Mouse (Mus musculus) ES-E14 (cell line): ENCODE measurements around the gene Mfap3l. TPM values are rescaled to one million over a fixed set of nuclear protein-coding genes. Genes with fewer than 3 reads are reported as not detected.

Experiments
- DNase-seq: peaks from one replicate; pipeline ENCODE4 v3.0.0-alpha.2; 2013; ENCODE audit warnings: low read depth, low spot score
- H3K27ac ChIP-seq: 2 replicates; pipeline ENCODE4 v1.5.1; 2012; ENCODE audit warnings: low read depth, mild to moderate bottlenecking, low read length, moderate library complexity, mixed read lengths; ENCODE audit not compliant: poor library complexity, insufficient read depth, severe bottlenecking
- H3K36me3 ChIP-seq: 2 replicates; pipeline ENCODE4 v1.6.1; 2012; ENCODE audit warnings: mild to moderate bottlenecking, low read length, moderate library complexity, mixed read lengths; ENCODE audit not compliant: control insufficient read depth, poor library complexity, insufficient read depth, severe bottlenecking
- H3K4me1 ChIP-seq, 2 experiments: fragments of 150-350 bp in 1 of 2; sonication (generic) in 1 of 2; 2 replicates each; pipeline ENCODE4 v1.6.1; 2012; ENCODE audit warnings: low read length in 2 of 2, mild to moderate bottlenecking in 1 of 2, mixed read lengths in 1 of 2; ENCODE audit not compliant: control insufficient read depth in 2 of 2, insufficient read depth in 2 of 2, poor library complexity in 1 of 2
- H3K4me3 ChIP-seq, 2 experiments: fragments of 150-350 bp in 1 of 2; sonication (generic) in 1 of 2; 2 replicates each; pipeline ENCODE4 v1.5.1; 2012; ENCODE audit warnings: low read length in 2 of 2, low read depth in 1 of 2, mild to moderate bottlenecking in 1 of 2, mixed read lengths in 1 of 2; ENCODE audit not compliant: insufficient read depth in 1 of 2, poor library complexity in 1 of 2, severe bottlenecking in 1 of 2
- H3K9ac ChIP-seq: 2 replicates; pipeline ENCODE4 v1.6.1; 2012; ENCODE audit warnings: low read depth, mild to moderate bottlenecking, low read length, mixed read lengths; ENCODE audit not compliant: poor library complexity, insufficient read depth, severe bottlenecking
- H3K9me3 ChIP-seq: fragments of 150-350 bp; sonication (generic); 2 replicates; pipeline ENCODE4 v1.6.1; 2012; ENCODE audit warnings: low read depth, mild to moderate bottlenecking, low read length; ENCODE audit not compliant: control insufficient read depth, insufficient read depth
- CHD2 ChIP-seq: IDR thresholded peaks from 2 replicates; pipeline ENCODE4 v1.6.1; 2014; ENCODE audit warnings: mild to moderate bottlenecking, low read depth, low read length, inconsistent platforms
- HCFC1 ChIP-seq: IDR thresholded peaks from 2 replicates; pipeline ENCODE4 v1.6.1; 2012; ENCODE audit warnings: low read length, inconsistent platforms, borderline replicate concordance; ENCODE audit not compliant: insufficient read depth
- MAFK ChIP-seq: IDR thresholded peaks from 2 replicates; pipeline ENCODE4 v1.6.1; 2014; ENCODE audit warnings: mild to moderate bottlenecking, low read depth, low read length, inconsistent platforms; ENCODE audit not compliant: insufficient read depth
- ZC3H11A ChIP-seq: IDR thresholded peaks from 2 replicates; pipeline ENCODE4 v1.6.1; 2012; ENCODE audit warnings: low read depth, mild to moderate bottlenecking, inconsistent platforms, low read length, borderline replicate concordance
- ZNF384 ChIP-seq: IDR thresholded peaks from 2 replicates; pipeline ENCODE4 v1.6.1; 2012; ENCODE audit warnings: low read depth, low read length, inconsistent platforms
- in situ Hi-C, 2 experiments: fragments of 600-800 bp; cut with MboI; formaldehyde crosslinking; loops; one replicate each; pipeline ENCODE4 v1.15.1; 2025; ENCODE audit warnings: low sequenced_read_pairs in 2 of 2, inconsistent platforms in 1 of 2; ENCODE audit not compliant: unreplicated experiment in 2 of 2
- total RNA-seq: library from RNA; depleted of rRNA; stranded (reverse); fragments of 300-350 nt; gene quantifications from 2 replicates; pipeline ENCODE4 v1.2.3, GENCODE M21; 2012

Gene Mfap3l
- total RNA-seq, 1 experiment = 9.1 TPM

DNA sequence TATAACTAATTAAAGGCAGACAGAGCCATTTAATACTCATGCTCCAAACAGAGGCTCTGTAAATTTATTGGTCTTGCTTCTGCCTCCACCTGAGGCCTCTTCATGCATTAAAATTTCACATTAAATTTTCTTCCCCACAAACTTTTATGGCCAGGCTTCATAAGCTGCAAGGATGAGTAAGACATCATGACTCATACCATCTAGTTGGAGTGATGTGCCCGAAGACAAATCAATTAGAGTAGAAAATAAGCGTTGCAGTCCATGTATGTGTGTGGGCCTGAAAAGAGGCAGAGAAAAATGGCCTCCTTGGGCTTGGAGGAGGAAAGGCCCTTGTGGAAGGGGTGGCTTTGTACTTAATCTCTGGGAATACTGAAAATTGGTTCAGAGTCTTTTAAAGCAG lies 2.3 kb downstream of the Mfap3l start:
- no peak for TF ChIP-seq CHD2
- TF ChIP-seq MAFK = no peak
- TF ChIP-seq ZC3H11A = no peak
- no peak for TF ChIP-seq HCFC1
- no peak for TF ChIP-seq ZNF384
- Histone ChIP-seq H3K4me3 (no peak overlapping the region), H3K9me3 (no peaks in the 10 kb centered on the region), H3K4me1 (peaks cover 0 to 5% of the 10 kb centered on the region in 2 experiments; a peak in 1 of 4 replicates), H3K9ac (no peak overlapping the region), H3K36me3 (no peaks in the 10 kb centered on the region), H3K27ac (no peak overlapping the region)
- no peak for DNase-seq
- in situ Hi-C loops = loop anchor here in 1 of 2 experiments (25.0 kb wide), 1 partner anchor 227 kb away; no protein-coding TSS in a partner anchor

DNA sequence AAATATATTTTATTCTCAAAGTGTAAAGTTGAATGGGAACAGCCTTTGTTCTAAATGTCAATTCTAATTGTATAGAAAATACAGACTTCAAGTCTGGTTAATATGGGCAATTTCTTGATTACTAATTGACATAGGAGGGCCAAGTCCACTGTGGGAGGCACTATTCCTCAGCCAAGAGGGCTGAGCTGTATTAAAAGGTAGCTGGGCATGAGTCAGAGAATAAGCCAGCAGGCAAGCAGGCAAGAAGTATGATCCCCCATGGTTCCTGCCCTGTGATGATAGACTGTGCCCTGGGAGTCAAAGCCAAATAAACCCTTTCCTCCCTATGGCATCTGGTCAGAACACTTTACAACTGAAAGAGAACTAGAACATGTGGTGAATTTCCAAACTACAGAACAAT lies 3.2 kb downstream of the Mfap3l start:
- TF ChIP-seq ZC3H11A = no peak
- TF ChIP-seq HCFC1 = no peak
- TF ChIP-seq CHD2 = no peak
- TF ChIP-seq MAFK = no peak
- TF ChIP-seq ZNF384 = no peak
- in situ Hi-C loops = loop anchor here in 1 of 2 experiments (25.0 kb wide), 1 partner anchor 226 kb away; no protein-coding TSS in a partner anchor
- no peak overlapping the region for H3K9ac ChIP-seq
- H3K4me3 ChIP-seq = no peak overlapping the region
- H3K36me3 ChIP-seq = no peaks in the 10 kb centered on the region
- peaks cover 0 to 5% of the 10 kb centered on the region in 2 experiments; a peak in 1 of 4 replicates for H3K4me1 ChIP-seq
- no peak overlapping the region for H3K27ac ChIP-seq
- H3K9me3 ChIP-seq = no peaks in the 10 kb centered on the region
- no peak for DNase-seq

DNA sequence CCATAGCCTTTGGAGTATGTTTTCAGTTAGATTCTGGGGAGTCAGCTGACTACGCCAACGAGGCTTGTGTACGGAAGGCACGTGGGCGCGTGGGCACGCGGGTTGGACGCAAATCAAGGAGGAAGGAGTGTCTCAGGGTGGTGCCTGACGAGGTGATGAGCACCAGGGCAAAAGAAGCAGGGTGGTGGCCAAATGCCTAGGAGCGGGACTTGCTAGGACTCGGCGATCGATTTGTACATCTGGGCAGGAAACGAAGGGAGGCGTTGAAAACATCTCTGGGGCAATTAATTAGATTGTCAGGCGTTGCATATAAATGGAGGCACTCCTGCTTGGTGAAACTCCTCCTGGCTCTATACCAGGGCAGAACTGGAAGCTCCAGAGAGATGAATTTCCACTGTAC lies 7.4 kb downstream of the Mfap3l start:
- Histone ChIP-seq H3K36me3 (no peaks in the 10 kb centered on the region), H3K27ac (no peak overlapping the region), H3K4me3 (no peak overlapping the region), H3K9ac (no peak overlapping the region), H3K9me3 (no peaks in the 10 kb centered on the region), H3K4me1 (no peaks in the 10 kb centered on the region)
- in situ Hi-C loops = loop anchor here in 1 of 2 experiments (25.0 kb wide), 1 partner anchor 222 kb away; no protein-coding TSS in a partner anchor
- no peak for TF ChIP-seq MAFK
- no peak for TF ChIP-seq ZC3H11A
- no peak for TF ChIP-seq HCFC1
- TF ChIP-seq ZNF384 = no peak
- no peak for TF ChIP-seq CHD2
- no peak for DNase-seq

DNA sequence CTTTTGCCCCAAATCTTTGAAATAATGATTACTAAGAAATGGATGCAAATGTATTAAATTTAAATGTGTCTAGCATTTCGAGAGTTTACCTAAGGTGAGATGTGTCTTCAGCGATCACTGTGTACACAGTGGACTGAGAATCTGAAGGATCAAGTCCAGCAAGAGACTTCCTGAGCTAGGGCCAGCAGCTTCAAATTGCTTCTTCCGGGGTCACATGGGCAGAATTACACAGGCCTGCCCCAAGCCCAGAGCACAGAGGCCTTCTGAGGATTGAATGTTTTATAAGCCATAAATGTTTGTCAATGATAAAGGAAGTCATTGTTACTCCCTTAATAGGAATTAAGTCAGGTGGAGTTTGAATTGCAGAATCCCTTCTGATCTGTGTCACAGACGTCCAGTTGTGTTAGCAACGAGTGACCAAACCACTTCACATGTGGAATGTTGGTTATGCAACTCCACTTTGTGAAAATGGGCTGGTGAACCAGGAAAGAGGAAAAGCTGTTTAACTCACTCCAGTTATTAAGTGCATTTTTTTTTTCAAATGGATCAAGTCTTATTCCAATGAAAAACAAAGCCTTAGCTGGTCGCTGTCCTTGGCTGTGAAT lies 10.9 kb downstream of the Mfap3l start:
- no peak for DNase-seq
- no peaks in the 10 kb centered on the region for H3K9me3 ChIP-seq
- no peaks in the 10 kb centered on the region for H3K36me3 ChIP-seq
- no peak overlapping the region for H3K9ac ChIP-seq
- H3K4me1 ChIP-seq = no peaks in the 10 kb centered on the region
- no peak overlapping the region for H3K27ac ChIP-seq
- H3K4me3 ChIP-seq = no peak overlapping the region
- in situ Hi-C loops = loop anchor here in 1 of 2 experiments (25.0 kb wide), 1 partner anchor 219 kb away; no protein-coding TSS in a partner anchor
- TF ChIP-seq HCFC1 (no peak), ZNF384 (no peak), MAFK (no peak), ZC3H11A (no peak), CHD2 (no peak)

- no peak overlapping the region for H3K27ac ChIP-seq
- no peak for DNase-seq
- in situ Hi-C loops = loop anchor here in 1 of 2 experiments (25.0 kb wide), 1 partner anchor 217 kb away; no protein-coding TSS in a partner anchor
Observed at GRCm38 (mm10) chr8:60645164-60645563, 12.5 kb downstream of the Mfap3l start.

More at GRCm38 (mm10) chr8:60645164-60645563, 12.5 kb downstream of the Mfap3l start:
- Histone ChIP-seq H3K4me1 (no peaks in the 10 kb centered on the region), H3K9me3 (no peaks in the 10 kb centered on the region), H3K9ac (no peak overlapping the region), H3K36me3 (no peaks in the 10 kb centered on the region), H3K4me3 (no peak overlapping the region)
- TF ChIP-seq ZNF384 (no peak), ZC3H11A (no peak), CHD2 (no peak), HCFC1 (no peak), MAFK (no peak)
